Mouse (Mus musculus): ENCODE data around the gene Slc22a23. TPM values are rescaled to one million over a fixed set of nuclear protein-coding genes. Genes with fewer than 3 reads are reported as not detected.

Gene Slc22a23
- total and polyA plus RNA-seq, 2 experiments from 2014 or later, result 10.3 to 87.9 TPM

GRCm38 (mm10) chr13:34353241-34353640, 8.3 kb upstream of the Slc22a23 start:
- no peak overlapping the region for H3K4me3 ChIP-seq (ENCODE audit: low read depth, low read length)
- H3K9ac ChIP-seq, result no peak overlapping the region
- DNase-seq, result no peak
- no peaks in the 10 kb centered on the region for H3K9me3 ChIP-seq (ENCODE audit: low read length)
- ATAC-seq, result no peak
- no peaks in the 10 kb centered on the region for H3K27me3 ChIP-seq (ENCODE audit: insufficient read depth, low read length)
- no peak for TF ChIP-seq CTCF (IDR thresholded peaks at IDR 0.05; ENCODE audit: low read depth)
- no peaks in the 10 kb centered on the region for H3K4me1 ChIP-seq (ENCODE audit: insufficient read depth)
- no peak overlapping the region for H3K4me2 ChIP-seq (ENCODE audit: low read depth)
- 82% methylated on average over 7 of the region's 7 CpGs for WGBS
- H3K27ac ChIP-seq (ENCODE audit: low read depth, low read length), result no peak overlapping the region
- H3K36me3 ChIP-seq (ENCODE audit: insufficient read depth), result no peaks in the 10 kb centered on the region

- Histone ChIP-seq H3K4me3 (ENCODE audit: low read depth, low read length) (no peak overlapping the region), H3K9ac (no peak overlapping the region), H3K27me3 (ENCODE audit: insufficient read depth, low read length) (no peaks in the 10 kb centered on the region), H3K36me3 (ENCODE audit: insufficient read depth) (no peaks in the 10 kb centered on the region), H3K4me1 (ENCODE audit: insufficient read depth) (no peaks in the 10 kb centered on the region), H3K27ac (ENCODE audit: low read depth, low read length) (no peak overlapping the region), H3K9me3 (ENCODE audit: low read length) (no peaks in the 10 kb centered on the region), H3K4me2 (ENCODE audit: low read depth) (no peak overlapping the region)
- no peak for TF ChIP-seq CTCF (IDR thresholded peaks at IDR 0.05; ENCODE audit: low read depth)
- DNase-seq (no peak), ATAC-seq (no peak)
Observed at GRCm38 (mm10) chr13:34351437-34351836, 6.5 kb upstream of the Slc22a23 start.

- 67% methylated on average over 7 of the region's 7 CpGs for WGBS
Observed at GRCm38 (mm10) chr13:34347960-34348889, 3.2 kb upstream of the Slc22a23 start.

GRCm38 (mm10) chr13:34346748-34347147, 1.8 kb upstream of the Slc22a23 start:
- Histone ChIP-seq H3K4me1 (ENCODE audit: insufficient read depth) (peaks cover 19% of the 10 kb centered on the region), H3K4me3 (ENCODE audit: low read depth, low read length) (no peak overlapping the region), H3K9me3 (ENCODE audit: low read length) (no peaks in the 10 kb centered on the region), H3K9ac (no peak overlapping the region), H3K36me3 (ENCODE audit: insufficient read depth) (no peaks in the 10 kb centered on the region), H3K27me3 (ENCODE audit: insufficient read depth, low read length) (no peaks in the 10 kb centered on the region), H3K4me2 (ENCODE audit: low read depth) (no peak overlapping the region), H3K27ac (ENCODE audit: low read depth, low read length) (no peak overlapping the region)
- TF ChIP-seq CTCF (IDR thresholded peaks at IDR 0.05; ENCODE audit: low read depth), result no peak
- DNase-seq (no peak), ATAC-seq (no peak)
- WGBS, result 56% methylated on average over 4 of the region's 4 CpGs

More at GRCm38 (mm10) chr13:34347960-34348889, 3.2 kb upstream of the Slc22a23 start:
- Histone ChIP-seq H3K4me3 (ENCODE audit: low read depth, low read length) (no peak overlapping the region), H3K9ac (no peak overlapping the region), H3K4me2 (ENCODE audit: low read depth) (no peak overlapping the region), H3K36me3 (ENCODE audit: insufficient read depth) (no peaks in the 10 kb centered on the region), H3K27ac (ENCODE audit: low read depth, low read length) (no peak overlapping the region), H3K9me3 (ENCODE audit: low read length) (no peaks in the 10 kb centered on the region), H3K4me1 (ENCODE audit: insufficient read depth) (peaks cover 11% of the 10 kb centered on the region), H3K27me3 (ENCODE audit: insufficient read depth, low read length) (no peaks in the 10 kb centered on the region)
- no peak for TF ChIP-seq CTCF (IDR thresholded peaks at IDR 0.05; ENCODE audit: low read depth)
- DNase-seq (no peak), ATAC-seq (no peak)

- Histone ChIP-seq H3K27ac (ENCODE audit: low read depth, low read length) (no peak overlapping the region), H3K9me3 (ENCODE audit: low read length) (no peaks in the 10 kb centered on the region), H3K4me1 (ENCODE audit: insufficient read depth) (peaks cover 23% of the 10 kb centered on the region), H3K36me3 (ENCODE audit: insufficient read depth) (no peaks in the 10 kb centered on the region), H3K4me2 (ENCODE audit: low read depth) (peak overlapping the region; percentile 86), H3K27me3 (ENCODE audit: insufficient read depth, low read length) (no peaks in the 10 kb centered on the region), H3K4me3 (ENCODE audit: low read depth, low read length) (peak overlapping the region; percentile 83), H3K9ac (peak overlapping the region; percentile 88; the same call in 1 of the 2 replicates)
- no peak for ATAC-seq
- 45% methylated on average over 7 of the region's 7 CpGs for WGBS
- DNase-seq, result no peak
- TF ChIP-seq CTCF (IDR thresholded peaks at IDR 0.05; ENCODE audit: low read depth), result no peak
Observed at GRCm38 (mm10) chr13:34346238-34346637, 1.3 kb upstream of the Slc22a23 start.

GRCm38 (mm10) chr13:34344376-34345127, 430 bp downstream of the Slc22a23 start:
- peak overlapping the region; percentile 86 for H3K4me2 ChIP-seq (ENCODE audit: low read depth)
- H3K9me3 ChIP-seq (ENCODE audit: low read length), result no peaks in the 10 kb centered on the region
- TF ChIP-seq CTCF (IDR thresholded peaks at IDR 0.05; ENCODE audit: low read depth), result no peak
- H3K4me3 ChIP-seq (ENCODE audit: low read depth, low read length), result peak overlapping the region; percentile 83
- ATAC-seq (peak; percentile 71), DNase-seq (no peak)
- H3K4me1 ChIP-seq (ENCODE audit: insufficient read depth), result peaks cover 30% of the 10 kb centered on the region
- peak overlapping the region; percentile 88 for H3K9ac ChIP-seq
- H3K27ac ChIP-seq (ENCODE audit: low read depth, low read length), result peak overlapping the region; percentile 89
- H3K36me3 ChIP-seq (ENCODE audit: insufficient read depth), result no peaks in the 10 kb centered on the region
- H3K27me3 ChIP-seq (ENCODE audit: insufficient read depth, low read length), result no peaks in the 10 kb centered on the region
- WGBS, result 2% methylated on average over 64 of the region's 101 CpGs
